Mouse (Mus musculus): ENCODE measurements around the gene E430018J23Rik.

GRCm38 (mm10) chr7:127363475-127363921 is 29.9 kb downstream of the E430018J23Rik start:
- no peak for TF ChIP-seq GATA1 (IDR thresholded peaks at IDR 0.05; ENCODE audit: low read length)
- TF ChIP-seq TAL1 (IDR thresholded peaks at IDR 0.05; ENCODE audit: low read length), result no peak

Measured in erythroblast, embryonic 14.5 days (primary cell).